Mouse (Mus musculus) midbrain, postnatal 0 days (tissue): ENCODE data around the gene Bak1. TPM values are rescaled to one million over a fixed set of nuclear protein-coding genes. Genes with fewer than 3 reads are reported as not detected.
A peak's percentile ranks its signal among the peaks of the same experiment; 100 is the strongest.

ENCODE experiments used
- ATAC-seq: fragments of 200-750 bp; cut with Nextera tagmentation; 2 replicates; pipeline ENCODE4 v1.8.0; 2017; ENCODE audit warnings: moderate number of reproducible peaks, mild to moderate bottlenecking, moderate TSS enrichment, moderate library complexity; ENCODE audit not compliant: low FRiP score
- DNase-seq: peaks from one replicate; pipeline ENCODE4 v3.0.0-alpha.2; 2015; ENCODE audit warnings: low spot score
- H3K27ac ChIP-seq: fragments of 300-500 bp; sonication (generic); 2 replicates; pipeline ENCODE4 v1.5.1; 2014; ENCODE audit warnings: low read depth, mild to moderate bottlenecking, low read length, mixed read lengths
- H3K27me3 ChIP-seq: fragments of 300-500 bp; sonication (generic); 2 replicates; pipeline ENCODE4 v1.6.1; 2014; ENCODE audit warnings: low read length, control low read depth, mixed read lengths; ENCODE audit not compliant: insufficient read depth
- H3K36me3 ChIP-seq: fragments of 300-500 bp; sonication (generic); 2 replicates; pipeline ENCODE4 v1.6.1; 2014; ENCODE audit warnings: low read length, control low read depth, mixed read lengths; ENCODE audit not compliant: insufficient read depth
- H3K4me1 ChIP-seq: fragments of 300-500 bp; sonication (generic); 2 replicates; pipeline ENCODE4 v1.6.1; 2014; ENCODE audit warnings: mild to moderate bottlenecking, control low read depth, antibody characterized with exemption, low read length, mixed read lengths; ENCODE audit not compliant: insufficient read depth
- H3K4me2 ChIP-seq: fragments of 300-500 bp; sonication (generic); 2 replicates; pipeline ENCODE4 v1.6.1; 2014; ENCODE audit warnings: low read depth, mild to moderate bottlenecking, low read length, mixed read lengths; ENCODE audit not compliant: poor library complexity, severe bottlenecking
- H3K4me3 ChIP-seq: fragments of 300-500 bp; sonication (generic); 2 replicates; pipeline ENCODE4 v1.5.1; 2014; ENCODE audit warnings: low read depth, mild to moderate bottlenecking, low read length, moderate library complexity
- H3K9ac ChIP-seq: fragments of 300-500 bp; sonication (generic); replicated peaks from 2 replicates; pipeline ENCODE4 v1.6.1; 2014; ENCODE audit warnings: mild to moderate bottlenecking, low read length, moderate library complexity, mixed read lengths; ENCODE audit not compliant: poor library complexity, severe bottlenecking
- H3K9me3 ChIP-seq: fragments of 300-500 bp; sonication (generic); 2 replicates; pipeline ENCODE4 v1.6.1; 2016; ENCODE audit warnings: low read length, control low read depth
- CTCF ChIP-seq: IDR thresholded peaks from 2 replicates; pipeline ENCODE4 v1.5.1; 2016; ENCODE audit warnings: antibody characterized with exemption, mild to moderate bottlenecking
- WGBS: fragments of 180-500 bp; shearing (Covaris S2); extraction: QIAGEN DNeasy Blood & Tissue Kit; methylation state at CpG from one replicate; pipeline ENCODE4 v1.1.7; 2014; 5-methylcytosine and 5-hydroxymethylcytosine counted together
- polyA plus RNA-seq: library from polyadenylated mRNA; unstranded; fragments of >200 nt; fragmentation: Nextera tagmentation; extraction: Ambion mirVana; gene quantifications from 2 replicates; pipeline ENCODE4 v1.2.1, GENCODE M21; 2015
- total RNA-seq: library from RNA; depleted of rRNA; stranded (reverse); fragments of >200 nt; gene quantifications from 2 replicates; pipeline ENCODE4 v1.2.3, GENCODE M21; 2014

Gene Bak1
- total and polyA plus RNA-seq, 2 experiments from 2014 or later = 5.3 to 82.4 TPM

- no peak for TF ChIP-seq CTCF
- no peaks in the 10 kb centered on the region for H3K9me3 ChIP-seq
- H3K27me3 ChIP-seq = no peaks in the 10 kb centered on the region
- 75% methylated on average over 14 of the region's 14 CpGs for WGBS
- DNase-seq (no peak), ATAC-seq (no peak)
- no peak overlapping the region for H3K9ac ChIP-seq
- H3K36me3 ChIP-seq = no peaks in the 10 kb centered on the region
- no peaks in the 10 kb centered on the region for H3K4me1 ChIP-seq
- H3K27ac ChIP-seq = no peak overlapping the region
- H3K4me3 ChIP-seq = no peak overlapping the region
- no peak overlapping the region for H3K4me2 ChIP-seq
These were observed 19.8 kb upstream of the Bak1 start for GRCm38 (mm10) chr17:27048445-27049239.

- ATAC-seq (no peak), DNase-seq (no peak)
- no peak overlapping the region for H3K27ac ChIP-seq
- H3K4me1 ChIP-seq = no peaks in the 10 kb centered on the region
- H3K4me3 ChIP-seq = no peak overlapping the region
- H3K36me3 ChIP-seq = no peaks in the 10 kb centered on the region
- no peaks in the 10 kb centered on the region for H3K27me3 ChIP-seq
- no peak overlapping the region for H3K9ac ChIP-seq
- TF ChIP-seq CTCF = peak; percentile 61
- H3K4me2 ChIP-seq = no peak overlapping the region
- no peaks in the 10 kb centered on the region for H3K9me3 ChIP-seq
- WGBS = 80% methylated on average over 14 of the region's 14 CpGs
These were observed 19.1 kb upstream of the Bak1 start for GRCm38 (mm10) chr17:27047762-27048444.

- H3K9ac ChIP-seq = no peak overlapping the region
- H3K36me3 ChIP-seq = no peaks in the 10 kb centered on the region
- 85% methylated on average over 6 of the region's 6 CpGs for WGBS
- no peak overlapping the region for H3K27ac ChIP-seq
- H3K9me3 ChIP-seq = no peaks in the 10 kb centered on the region
- H3K27me3 ChIP-seq = no peaks in the 10 kb centered on the region
- H3K4me1 ChIP-seq = 0 out of 2 replicates have a peak, but pooled peaks cover 4% of the 10 kb centered on the region
- no peak for ATAC-seq
- no peak overlapping the region for H3K4me2 ChIP-seq
- DNase-seq = no peak
- no peak overlapping the region for H3K4me3 ChIP-seq
- TF ChIP-seq CTCF = no peak
These were observed 16.4 kb upstream of the Bak1 start for GRCm38 (mm10) chr17:27045164-27045563.

GRCm38 (mm10) chr17:27042840-27043239 lies 14.0 kb upstream of the Bak1 start:
- no peak overlapping the region for H3K9ac ChIP-seq
- H3K27ac ChIP-seq = no peak overlapping the region
- H3K9me3 ChIP-seq = no peaks in the 10 kb centered on the region
- ATAC-seq = no peak
- DNase-seq = no peak
- no peak for TF ChIP-seq CTCF
- 0 out of 2 replicates have a peak, but pooled peaks cover 6% of the 10 kb centered on the region for H3K4me1 ChIP-seq
- no peaks in the 10 kb centered on the region for H3K27me3 ChIP-seq
- no peaks in the 10 kb centered on the region for H3K36me3 ChIP-seq
- H3K4me2 ChIP-seq = no peak overlapping the region
- no peak overlapping the region for H3K4me3 ChIP-seq
- whole genome bisulfite sequencing = 76% methylated on average over 6 of the region's 6 CpGs

GRCm38 (mm10) chr17:27041787-27042055 lies 12.9 kb upstream of the Bak1 start:
- no peak overlapping the region for H3K4me3 ChIP-seq
- no peak overlapping the region for H3K4me2 ChIP-seq
- no peaks in the 10 kb centered on the region for H3K36me3 ChIP-seq
- 0 out of 2 replicates have a peak, but pooled peaks cover 6% of the 10 kb centered on the region for H3K4me1 ChIP-seq
- no peak overlapping the region for H3K9ac ChIP-seq
- WGBS = 82% methylated on average over 2 of the region's 2 CpGs
- ATAC-seq (no peak), DNase-seq (no peak)
- TF ChIP-seq CTCF = no peak
- no peaks in the 10 kb centered on the region for H3K27me3 ChIP-seq
- H3K9me3 ChIP-seq = no peaks in the 10 kb centered on the region
- no peak overlapping the region for H3K27ac ChIP-seq

- ATAC-seq = no peak
- H3K4me3 ChIP-seq = no peak overlapping the region
These were observed 12.4 kb upstream of the Bak1 start for GRCm38 (mm10) chr17:27041046-27041786.

More at GRCm38 (mm10) chr17:27041046-27041786, 12.4 kb upstream of the Bak1 start:
- 0 out of 2 replicates have a peak, but pooled peaks cover 6% of the 10 kb centered on the region for H3K4me1 ChIP-seq
- DNase-seq = no peak
- no peaks in the 10 kb centered on the region for H3K9me3 ChIP-seq
- no peak overlapping the region for H3K9ac ChIP-seq
- 53% methylated on average over 10 of the region's 13 CpGs for WGBS
- no peak overlapping the region for H3K4me2 ChIP-seq
- H3K36me3 ChIP-seq = no peaks in the 10 kb centered on the region
- TF ChIP-seq CTCF = no peak
- H3K27me3 ChIP-seq = no peaks in the 10 kb centered on the region
- no peak overlapping the region for H3K27ac ChIP-seq
